Mouse (Mus musculus): ENCODE data around the gene Pou2f1.

Gene Pou2f1

GRCm38 (mm10) chr1:165842170-165842569 lies 160.3 kb downstream of the Pou2f1 start:
- DNase-seq = no peak

- DNase-seq = no peak
Observed at GRCm38 (mm10) chr1:165840548-165841230, 161.8 kb downstream of the Pou2f1 start.

- DNase-seq = no peak
Observed at GRCm38 (mm10) chr1:165839201-165839600, 163.3 kb downstream of the Pou2f1 start.

- no peak for DNase-seq
Observed at GRCm38 (mm10) chr1:165837546-165837945, 164.9 kb downstream of the Pou2f1 start.

- DNase-seq = peak; percentile 59
Observed at GRCm38 (mm10) chr1:165836461-165836860, 166.0 kb downstream of the Pou2f1 start.

- DNase-seq = no peak
Observed at GRCm38 (mm10) chr1:165834633-165834975, 167.9 kb downstream of the Pou2f1 start.

- DNase-seq = no peak
Observed at GRCm38 (mm10) chr1:165833910-165834632, 168.4 kb downstream of the Pou2f1 start.

- no peak for DNase-seq
Observed at GRCm38 (mm10) chr1:165833244-165833643, 169.2 kb downstream of the Pou2f1 start.

GRCm38 (mm10) chr1:165829890-165830289 lies 172.6 kb downstream of the Pou2f1 start:
- DNase-seq = no peak

GRCm38 (mm10) chr1:165828615-165829014 lies 173.9 kb downstream of the Pou2f1 start:
- DNase-seq = no peak

- DNase-seq = no peak
Observed at GRCm38 (mm10) chr1:165828173-165828572, 174.3 kb downstream of the Pou2f1 start.

GRCm38 (mm10) chr1:165822031-165822430 lies 180.4 kb downstream of the Pou2f1 start:
- no peak for DNase-seq

GRCm38 (mm10) chr1:165819147-165819546 lies 183.3 kb downstream of the Pou2f1 start:
- no peak for DNase-seq

GRCm38 (mm10) chr1:165818145-165818860 lies 184.2 kb downstream of the Pou2f1 start:
- DNase-seq = no peak

- DNase-seq = no peak
Observed at GRCm38 (mm10) chr1:165817264-165817663, 185.2 kb downstream of the Pou2f1 start.

GRCm38 (mm10) chr1:165816391-165816790 lies 186.1 kb downstream of the Pou2f1 start:
- DNase-seq = no peak

Data from kidney, postnatal 10 days (tissue).